Mouse (Mus musculus): ENCODE data around the gene Plac9a.
"Not testable (repeated sequence)": the region's sequence is repeated elsewhere in the genome, so short reads cannot be mapped to it uniquely, and the experiment has no call there.

DNA sequence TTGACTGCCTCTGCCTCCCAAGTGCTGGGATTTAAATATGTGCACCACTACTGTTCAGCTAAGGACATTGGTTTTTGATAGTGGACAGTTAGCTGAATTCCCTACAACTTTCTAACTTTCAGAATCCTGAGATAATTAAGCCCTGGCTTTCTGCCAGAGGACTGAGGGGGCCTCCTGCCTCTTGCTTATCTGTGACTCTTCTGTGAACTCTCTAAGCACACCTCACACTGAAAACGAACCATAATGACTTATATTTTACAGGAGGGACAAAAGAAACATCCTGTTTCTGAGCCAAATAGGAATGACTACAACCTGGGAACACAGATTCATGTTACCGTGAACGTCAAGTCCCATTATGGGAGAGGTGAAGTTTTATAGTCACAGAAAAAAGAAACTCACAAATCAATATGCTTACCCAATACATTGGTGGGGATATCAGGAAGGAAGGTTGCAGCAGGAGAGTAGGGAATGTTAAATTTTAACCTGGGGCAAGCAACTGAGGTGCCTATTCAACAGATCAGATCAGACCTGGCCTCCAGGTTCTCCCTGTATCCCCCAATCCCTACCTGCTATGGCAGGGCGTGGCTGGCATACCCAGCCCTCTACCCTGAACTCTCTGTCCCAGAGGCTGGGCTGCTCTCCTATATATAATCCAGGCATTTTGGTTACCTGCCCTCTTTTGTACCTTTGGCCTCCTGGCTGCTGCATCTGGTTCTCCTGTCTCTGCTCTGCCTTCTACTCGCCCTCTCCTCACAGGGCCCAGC lies 34.1 kb upstream of the Plac9a start:
- TF ChIP-seq EP300, CTCF (IDR thresholded peaks at IDR 0.05): not testable (repeated sequence)

All from lung, postnatal 0 days (tissue).